Mouse (Mus musculus): ENCODE results near the gene Megf8.
"Not testable (repeated sequence)": the region's sequence is repeated elsewhere in the genome, so short reads cannot be mapped to it uniquely, and the experiment has no call there.

The Megf8 gene

GRCm38 (mm10) chr7:25296945-25297453 lies 20.0 kb upstream of the Megf8 start:
- no peak for DNase-seq (ENCODE audit: low read depth, low spot score)

GRCm38 (mm10) chr7:25297454-25298325 lies 19.3 kb upstream of the Megf8 start, which contains the start of gene Pafah1b3:
TSS of gene Pafah1b3 (minus strand) at chr7:25297986.
- DNase-seq (ENCODE audit: low read depth, low spot score), result peak; percentile 93

- DNase-seq (ENCODE audit: low read depth, low spot score), result no peak
Observed at GRCm38 (mm10) chr7:25301063-25301462, 15.9 kb upstream of the Megf8 start, which contains the start of gene Prr19. TSS of gene Prr19 (plus strand) at chr7:25301411.

GRCm38 (mm10) chr7:25303003-25303684 lies 13.8 kb upstream of the Megf8 start:
- DNase-seq (ENCODE audit: low read depth, low spot score), result no peak

GRCm38 (mm10) chr7:25303685-25304006 lies 13.3 kb upstream of the Megf8 start:
- no peak for DNase-seq (ENCODE audit: low read depth, low spot score)

- no peak for DNase-seq (ENCODE audit: low read depth, low spot score)
Observed at GRCm38 (mm10) chr7:25305481-25305880, 11.5 kb upstream of the Megf8 start.

GRCm38 (mm10) chr7:25305956-25306613 lies 10.9 kb upstream of the Megf8 start, which contains the start of gene Tmem145:
TSS of gene Tmem145 (plus strand) at chr7:25306106.
- DNase-seq (ENCODE audit: low read depth, low spot score), result no peak

GRCm38 (mm10) chr7:25306614-25306996 lies 10.4 kb upstream of the Megf8 start:
- no peak for DNase-seq (ENCODE audit: low read depth, low spot score)

- no peak for DNase-seq (ENCODE audit: low read depth, low spot score)
Observed at GRCm38 (mm10) chr7:25308702-25309318, 8.2 kb upstream of the Megf8 start.

- no peak for DNase-seq (ENCODE audit: low read depth, low spot score)
Observed at GRCm38 (mm10) chr7:25309425-25309824, 7.5 kb upstream of the Megf8 start.

- DNase-seq (ENCODE audit: low read depth, low spot score), result no peak
Observed at GRCm38 (mm10) chr7:25311193-25311592, 5.8 kb upstream of the Megf8 start.

- no peak for DNase-seq (ENCODE audit: low read depth, low spot score)
Observed at GRCm38 (mm10) chr7:25313325-25313724, 3.6 kb upstream of the Megf8 start.

- no peak for DNase-seq (ENCODE audit: low read depth, low spot score)
Observed at GRCm38 (mm10) chr7:25314606-25315305, 2.2 kb upstream of the Megf8 start.

GRCm38 (mm10) chr7:25315306-25316041 lies 1.5 kb upstream of the Megf8 start:
- no peak for DNase-seq (ENCODE audit: low read depth, low spot score)

GRCm38 (mm10) chr7:25317446-25317999 lies 559 bp downstream of the Megf8 start:
- DNase-seq (ENCODE audit: low read depth, low spot score), result no peak

- DNase-seq (ENCODE audit: low read depth, low spot score), result no peak
Observed at GRCm38 (mm10) chr7:25322058-25322484, 5.1 kb downstream of the Megf8 start.

GRCm38 (mm10) chr7:25323219-25323618 lies 6.3 kb downstream of the Megf8 start:
- DNase-seq (ENCODE audit: low read depth, low spot score), result no peak

GRCm38 (mm10) chr7:25325431-25325830 lies 8.5 kb downstream of the Megf8 start:
- DNase-seq (ENCODE audit: low read depth, low spot score), result not testable (repeated sequence)

GRCm38 (mm10) chr7:25326233-25326632 lies 9.3 kb downstream of the Megf8 start:
- no peak for DNase-seq (ENCODE audit: low read depth, low spot score)

All from brain, embryonic 18.5 days (tissue).